Mouse (Mus musculus) kidney, postnatal 4 days (tissue): ENCODE measurements around the gene Cdh1.
"Not testable (repeated sequence)": the region's sequence is repeated elsewhere in the genome, so short reads cannot be mapped to it uniquely, and the experiment has no call there.

Experiments used
- DNase-seq, 2 experiments: peaks; one replicate each; pipeline ENCODE4 v3.0.0; 2021; ENCODE audit warnings: mixed read lengths in 2 of 2

Cdh1 gene

GRCm38 (mm10) chr8:106595623-106596022 is 7.5 kb upstream of the Cdh1 start:
- not testable (repeated sequence) for DNase-seq

DNA sequence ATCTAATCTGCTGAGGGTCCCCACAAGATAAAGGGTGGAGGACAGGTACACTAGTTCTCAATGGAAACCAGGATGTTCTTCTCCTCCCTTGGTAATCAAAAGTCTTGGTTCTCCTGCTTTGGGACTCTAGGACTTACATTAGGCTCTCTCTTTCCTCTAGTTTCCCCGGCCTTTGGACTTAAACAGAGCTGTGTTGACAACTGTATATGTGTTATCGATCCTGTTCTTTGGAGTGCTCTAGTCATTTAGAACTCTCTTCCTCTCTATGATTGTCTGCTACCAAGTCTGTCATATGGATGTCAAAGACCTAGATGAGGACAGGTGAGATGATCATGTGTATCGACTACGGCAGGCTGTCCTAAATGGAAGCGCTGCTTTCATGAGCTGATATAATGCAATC is 6.1 kb upstream of the Cdh1 start:
- DNase-seq, result no peak

- no peak for DNase-seq
Measured at GRCm38 (mm10) chr8:106599265-106599979, 3.7 kb upstream of the Cdh1 start.

DNA sequence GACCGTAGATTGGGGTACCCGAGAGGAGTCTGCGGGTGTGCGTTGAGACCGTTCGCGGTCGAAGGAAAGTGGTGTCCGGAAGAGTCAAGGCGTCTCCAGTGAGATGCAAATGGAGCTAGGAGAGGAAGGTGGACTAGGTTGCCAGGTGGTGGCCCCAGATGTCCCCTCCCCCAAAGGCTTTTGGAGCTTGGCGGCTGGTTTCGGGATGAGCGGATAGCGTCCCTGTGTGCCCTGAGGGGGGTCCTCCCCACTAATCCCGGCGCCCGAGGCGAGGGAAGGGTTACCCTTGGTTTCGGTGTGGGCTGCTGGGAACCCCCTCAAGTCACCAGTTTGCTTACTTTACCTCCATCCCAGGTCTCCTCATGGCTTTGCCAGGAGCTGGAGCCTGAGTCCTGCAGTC is 782 bp downstream of the Cdh1 start:
- peak in 1 of 2 experiments; percentile 45 for DNase-seq

- no peak for DNase-seq
Measured at GRCm38 (mm10) chr8:106605657-106606056, 2.5 kb downstream of the Cdh1 start.

DNA sequence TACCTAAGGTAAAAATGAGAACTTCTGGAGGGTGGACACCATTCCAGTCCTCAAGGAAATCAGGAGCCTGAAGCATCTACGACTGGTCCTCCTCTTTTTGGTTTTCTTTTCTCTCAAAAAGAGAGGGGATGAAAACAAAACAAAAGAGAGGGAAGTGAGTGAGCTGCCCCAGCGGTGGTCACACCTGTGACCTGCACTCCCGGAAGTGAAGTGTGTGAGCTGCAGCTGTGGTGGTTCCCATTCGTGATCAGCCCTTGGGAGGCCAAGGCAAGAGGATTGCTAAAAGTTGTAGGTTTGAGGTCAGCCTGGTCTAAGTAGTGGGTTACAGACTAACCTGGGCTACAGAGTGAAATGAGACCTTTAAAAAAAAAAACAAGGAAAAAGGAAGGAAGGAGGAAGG is 3.0 kb downstream of the Cdh1 start:
- no peak for DNase-seq

DNA sequence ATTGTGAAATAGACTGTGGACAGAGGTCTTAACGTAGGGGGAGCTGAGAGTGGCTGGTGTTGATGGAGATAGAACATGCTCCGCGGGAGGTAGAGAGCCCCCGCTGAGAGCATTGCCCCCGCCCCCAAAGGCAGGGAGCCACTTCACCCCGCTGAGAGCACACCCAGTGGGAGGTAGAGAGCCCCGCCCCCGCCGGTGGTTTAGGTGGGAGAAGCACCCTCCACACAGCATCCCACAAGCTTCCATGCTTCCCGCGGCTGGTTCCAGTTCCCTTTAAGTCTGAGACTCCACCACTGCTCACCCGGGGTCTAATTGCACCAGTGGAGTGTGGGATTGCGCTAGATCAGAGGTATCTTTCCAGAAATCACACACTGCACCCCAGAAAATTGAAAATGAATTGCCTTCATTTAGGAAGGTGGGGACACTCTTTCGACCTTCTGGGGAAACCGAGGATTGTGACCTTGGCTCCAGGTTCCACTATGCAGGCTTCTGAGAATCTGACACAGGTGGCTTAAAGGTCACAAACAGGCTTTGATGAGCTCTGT is 3.5 kb downstream of the Cdh1 start:
- no peak for DNase-seq

DNA sequence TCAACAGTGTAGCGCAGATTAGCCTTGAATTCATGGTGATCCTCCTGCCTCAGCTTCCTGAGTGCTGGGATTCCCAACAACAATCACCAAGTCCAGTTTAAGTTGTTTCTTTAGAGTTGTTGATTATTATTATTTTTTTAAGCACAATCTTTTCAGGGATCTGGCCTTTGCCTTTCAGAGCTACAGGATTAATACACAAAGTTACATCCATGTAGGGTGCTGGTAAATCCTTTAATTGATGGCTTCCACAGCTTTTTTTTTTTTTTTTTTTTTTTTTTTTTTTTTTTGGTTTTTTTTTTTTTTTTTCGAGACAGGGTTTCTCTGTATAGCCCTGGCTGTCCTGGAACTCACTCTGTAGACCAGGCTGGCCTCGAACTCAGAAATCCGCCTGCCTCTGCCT is 4.6 kb downstream of the Cdh1 start:
- DNase-seq, result not testable (repeated sequence)

DNA sequence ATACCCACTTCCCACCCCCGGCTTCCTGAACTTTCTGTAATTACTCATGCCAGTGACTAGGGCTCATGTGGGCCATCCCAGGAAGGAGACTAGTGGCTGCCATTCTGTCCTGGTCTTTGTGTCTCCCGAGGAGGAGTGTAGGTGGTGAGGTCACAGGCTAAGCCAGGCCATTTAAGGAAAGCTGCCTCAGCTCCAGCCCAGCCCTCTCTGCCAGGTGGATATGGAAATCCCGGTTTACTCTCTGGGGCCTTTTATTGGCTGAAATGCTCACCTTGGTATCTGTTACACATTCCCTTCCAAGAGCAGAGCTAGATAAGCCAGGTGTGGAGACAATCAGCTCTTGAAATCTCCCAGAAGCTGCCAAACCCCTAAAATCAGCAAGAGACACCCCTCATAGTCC is 5.3 kb downstream of the Cdh1 start:
- no peak for DNase-seq

DNA sequence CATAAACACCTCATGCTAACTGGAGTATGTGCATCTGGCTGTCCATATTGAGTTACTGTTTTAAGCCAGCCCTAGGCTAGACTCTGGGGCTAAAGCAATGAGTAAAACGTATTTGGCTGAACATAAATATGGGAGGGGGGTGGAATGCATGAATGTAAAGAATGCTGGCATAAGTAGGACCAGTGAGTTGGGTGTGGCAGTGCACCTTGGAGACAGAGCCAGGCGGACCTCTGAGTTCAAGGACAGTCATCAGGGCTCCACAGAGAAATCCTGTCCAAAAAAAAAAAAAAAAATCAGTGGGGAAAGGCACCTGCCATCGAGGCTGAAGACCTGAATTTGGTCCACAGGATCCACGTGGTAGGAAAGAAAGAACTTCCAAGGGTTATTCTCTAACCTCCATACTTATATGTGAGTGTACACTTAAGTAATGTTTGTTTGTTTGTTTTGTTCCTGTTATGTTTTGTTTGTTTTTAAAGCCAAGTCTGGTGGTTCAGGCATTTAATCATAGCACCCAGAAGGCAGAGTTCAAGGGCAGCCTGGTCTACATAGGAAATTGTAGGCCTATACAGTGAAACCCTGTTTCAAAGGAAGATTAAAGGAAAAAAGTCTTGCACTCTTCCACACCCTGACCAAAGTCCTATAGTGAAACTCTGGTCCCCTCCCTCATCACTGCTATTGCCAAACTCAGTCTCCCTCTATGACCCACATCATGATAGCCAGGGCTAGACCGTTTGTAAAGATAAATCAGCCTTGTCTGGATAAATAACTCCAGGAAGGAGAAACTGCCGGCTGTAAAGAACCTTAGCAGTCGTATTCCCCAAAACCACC is 6.1 kb downstream of the Cdh1 start:
- DNase-seq, result no peak

DNA sequence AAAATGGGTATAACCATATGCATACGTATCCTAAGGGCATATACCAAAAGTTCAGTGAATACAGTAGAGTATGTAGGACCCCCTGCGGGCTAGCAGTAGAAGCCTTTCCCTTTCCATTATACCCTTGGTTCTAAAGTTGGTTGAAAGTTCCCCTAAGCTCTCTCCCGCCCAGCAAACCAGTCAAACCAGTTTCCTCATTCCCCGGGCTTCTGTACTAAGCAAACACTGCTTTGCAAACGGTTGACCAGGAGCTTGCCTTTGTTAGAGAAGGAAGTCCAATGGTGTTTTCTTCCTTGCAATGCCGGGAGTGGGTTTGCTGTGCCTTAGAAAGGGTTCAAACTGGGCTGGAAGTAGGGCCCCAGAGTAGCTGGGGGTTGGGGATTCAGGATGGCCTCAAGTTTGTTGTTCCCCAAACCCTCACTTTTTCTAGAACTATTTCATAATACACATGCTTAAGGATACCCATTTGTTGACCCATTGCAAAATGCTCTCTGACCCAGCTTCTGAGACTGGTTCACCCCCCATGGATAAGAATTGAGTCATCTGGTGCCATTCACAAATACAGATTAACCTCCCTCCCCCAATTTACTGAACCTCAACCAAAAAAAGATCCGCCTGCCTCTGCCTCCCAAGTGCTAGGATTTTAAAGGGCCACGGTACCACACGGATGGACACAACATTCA is 7.9 kb downstream of the Cdh1 start:
- DNase-seq, result peak in 1 of 2 experiments; percentile 47

DNA sequence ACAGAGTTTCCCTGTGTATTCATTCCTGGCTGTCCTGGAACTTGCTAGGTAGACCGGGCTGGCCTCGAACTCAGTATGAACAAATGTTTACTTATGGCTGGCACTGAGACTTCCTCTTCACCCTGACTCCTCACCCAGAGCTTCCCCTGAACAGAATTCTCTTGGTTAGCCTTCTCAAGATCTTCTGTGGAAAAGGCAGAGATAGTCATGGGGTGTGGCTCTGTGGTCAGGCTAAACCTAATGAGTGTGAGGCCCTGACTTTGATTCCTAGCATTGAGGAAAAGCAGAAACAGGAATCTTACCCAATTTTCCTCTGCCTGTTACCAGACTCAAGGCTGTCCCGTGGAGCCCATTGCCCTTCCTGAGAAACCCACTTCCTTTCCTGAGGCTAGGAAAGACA is 8.9 kb downstream of the Cdh1 start:
- no peak for DNase-seq

DNA sequence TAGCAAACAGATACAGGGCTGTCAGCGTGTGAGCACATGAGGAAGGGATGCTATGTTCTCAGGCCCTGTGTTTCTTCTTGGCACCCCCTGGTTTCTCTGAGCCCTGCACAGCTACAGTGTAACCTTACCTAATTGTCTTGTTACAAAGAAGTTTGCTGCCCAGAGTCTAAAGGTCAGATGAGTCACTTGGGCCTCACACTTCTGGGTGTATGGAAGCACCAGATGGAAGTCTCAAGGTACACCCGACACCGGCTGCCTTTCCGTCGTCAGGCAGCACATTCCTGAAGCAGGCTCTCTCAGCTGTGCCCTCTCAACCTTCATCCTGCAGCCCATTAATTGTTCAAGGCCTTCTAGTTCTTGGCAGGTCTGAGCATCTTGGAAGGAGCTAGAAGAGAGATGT is 11.6 kb downstream of the Cdh1 start:
- peak in 1 of 2 experiments; percentile 52 for DNase-seq

DNA sequence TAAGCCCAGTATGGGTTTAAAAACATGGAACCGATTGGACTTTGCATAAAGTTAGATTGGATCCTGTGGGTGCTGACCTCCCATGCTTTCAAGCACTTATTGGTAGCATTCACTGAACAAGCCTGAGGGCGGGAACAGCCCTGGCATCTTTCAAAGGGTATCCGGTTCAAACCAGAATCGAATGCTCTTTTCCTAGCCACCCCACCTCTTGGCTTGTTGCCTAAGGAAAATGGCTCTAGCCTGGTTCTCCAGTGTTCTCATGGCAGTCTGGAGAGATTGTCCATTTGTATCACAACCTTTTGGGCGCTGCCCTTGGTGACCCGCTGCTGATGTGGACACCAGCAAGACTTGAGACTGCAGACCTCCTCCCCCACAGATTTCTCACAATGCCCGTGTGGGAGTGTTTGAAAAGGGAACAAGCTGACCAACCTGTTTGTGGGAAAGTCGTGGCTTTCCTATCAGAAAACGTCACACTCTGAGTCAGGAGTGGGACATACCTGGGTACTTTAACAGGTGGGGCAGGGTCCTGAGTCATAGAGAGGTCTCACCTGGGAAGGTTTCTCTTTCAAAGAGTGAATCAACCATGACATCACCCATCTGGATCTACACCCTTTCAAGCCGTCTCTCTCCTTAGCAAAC is 12.6 kb downstream of the Cdh1 start:
- peak in 1 of 2 experiments; percentile 43 for DNase-seq

DNA sequence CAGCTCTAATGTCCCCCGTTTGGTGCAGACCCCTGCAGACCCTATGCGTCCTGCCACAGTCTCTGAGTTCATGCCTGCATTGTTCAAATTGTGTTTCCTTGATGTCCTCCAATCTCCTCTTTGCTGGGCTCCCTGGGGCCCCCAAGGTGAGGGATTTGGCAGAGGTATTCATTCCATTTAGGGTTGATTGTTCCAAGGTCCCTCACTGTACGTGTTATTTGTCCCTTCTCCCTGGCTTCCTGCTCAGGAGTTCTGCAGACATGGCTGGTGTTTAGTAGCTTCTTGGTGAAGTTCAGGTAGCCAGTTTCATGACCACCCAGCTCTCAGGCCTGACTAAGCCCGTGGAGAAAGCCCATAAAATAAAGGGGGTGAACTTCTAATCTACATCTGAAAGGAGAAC is 13.5 kb downstream of the Cdh1 start:
- no peak for DNase-seq

GRCm38 (mm10) chr8:106617196-106617595 is 14.0 kb downstream of the Cdh1 start:
- no peak for DNase-seq

DNA sequence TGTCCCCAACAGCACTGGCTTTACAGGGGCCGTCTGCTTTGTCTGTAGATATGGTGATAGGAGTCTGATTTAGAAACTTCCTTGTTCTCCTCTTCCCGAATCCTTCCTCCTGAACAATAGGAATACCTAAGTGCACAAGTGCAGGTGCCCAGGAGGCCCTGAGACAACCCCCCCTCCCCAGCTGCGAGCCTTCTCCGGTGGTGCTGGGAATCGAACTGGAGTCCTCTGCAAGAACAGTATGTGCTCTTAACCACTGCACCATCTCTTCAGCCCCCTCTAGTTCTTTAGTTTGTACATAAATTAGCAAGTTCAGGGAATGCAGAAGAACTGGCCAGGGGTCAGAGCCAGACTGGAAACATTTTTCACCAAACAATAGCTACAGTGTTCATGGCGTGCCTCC is 14.7 kb downstream of the Cdh1 start:
- no peak for DNase-seq

DNA sequence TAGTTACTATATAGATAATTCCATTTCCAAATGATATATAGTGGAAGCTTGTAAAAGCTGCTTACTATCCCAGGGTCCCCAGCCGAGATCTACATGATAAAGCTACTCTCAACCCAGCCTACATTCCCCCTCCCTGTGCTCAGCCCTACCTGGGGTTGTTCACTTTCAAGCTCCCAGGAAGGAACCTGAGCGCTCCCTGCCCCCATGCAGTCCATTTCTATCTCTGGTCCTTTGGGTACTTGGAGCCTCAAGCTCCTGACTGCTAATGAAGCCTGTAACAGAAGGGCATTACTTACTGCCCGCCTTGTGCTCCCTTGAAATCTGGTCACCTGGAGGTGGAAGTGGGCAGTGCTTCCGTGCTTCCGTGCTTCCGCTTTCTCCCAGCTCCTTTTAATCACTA is 15.2 kb downstream of the Cdh1 start:
- DNase-seq, result no peak

- DNase-seq, result peak; percentile 72 to 86
Measured at GRCm38 (mm10) chr8:106619549-106620245, 16.5 kb downstream of the Cdh1 start.

GRCm38 (mm10) chr8:106620488-106620887 is 17.3 kb downstream of the Cdh1 start:
- DNase-seq, result no peak

- DNase-seq, result peak in 1 of 2 experiments; percentile 52
Measured at GRCm38 (mm10) chr8:106623016-106623415, 19.9 kb downstream of the Cdh1 start.

DNA sequence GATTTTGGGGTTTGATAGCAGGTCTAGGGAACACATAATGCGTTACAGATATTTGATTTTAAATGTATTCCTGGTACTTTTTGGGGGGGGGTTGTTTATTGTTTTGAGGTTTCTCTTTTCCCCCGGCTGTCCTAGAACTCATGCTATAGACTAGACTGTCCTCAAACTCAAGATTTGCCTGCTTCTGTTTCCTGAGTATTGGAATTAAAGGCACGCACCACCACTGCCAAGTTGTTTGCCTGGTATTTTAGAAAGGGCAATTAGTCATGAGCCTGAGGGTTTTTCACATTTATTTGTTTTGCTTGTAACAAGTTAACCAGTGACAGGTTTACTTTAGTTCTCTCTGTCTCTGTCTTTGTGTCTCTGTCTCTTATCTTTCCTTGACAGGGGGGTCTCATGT is 20.3 kb downstream of the Cdh1 start:
- DNase-seq, result no peak
